Mouse (Mus musculus): ENCODE results near the gene Ccdc154. TPM values are rescaled to one million over a fixed set of nuclear protein-coding genes. Genes with fewer than 3 reads are reported as not detected.

Ccdc154 gene
- polyA plus RNA-seq, 1 experiment from 2014 or later: not detected

GRCm38 (mm10) chr17:25164770-25165169 lies 2.5 kb downstream of the Ccdc154 start:
- H3K9me3 ChIP-seq (replicated peaks; ENCODE audit: control insufficient read depth, low read length): no peaks in the 10 kb centered on the region
- no peak overlapping the region for H3K4me3 ChIP-seq (ENCODE audit: low read depth, low read length)
- H3K4me2 ChIP-seq (ENCODE audit: low read depth, low read length): no peak overlapping the region
- whole genome bisulfite sequencing: 85% methylated on average over 3 of the region's 3 CpGs
- no peaks in the 10 kb centered on the region; the same call in 1 of the 2 replicates for H3K36me3 ChIP-seq (replicated peaks; ENCODE audit: control insufficient read depth, insufficient read depth, low read depth, low read length)
- H3K4me1 ChIP-seq (ENCODE audit: control insufficient read depth, insufficient read depth, low read length): no peaks in the 10 kb centered on the region
- H3K27me3 ChIP-seq (ENCODE audit: control insufficient read depth, insufficient read depth, low read length): no peaks in the 10 kb centered on the region
- no peak for ATAC-seq (replicated peaks; ENCODE audit: insufficient number of reproducible peaks, low FRiP score, low TSS enrichment, low read depth)
- DNase-seq (ENCODE audit: low spot score): no peak
- H3K27ac ChIP-seq (replicated peaks; ENCODE audit: low read depth, low read length): no peak overlapping the region
- no peak overlapping the region for H3K9ac ChIP-seq (replicated peaks; ENCODE audit: low read length)

GRCm38 (mm10) chr17:25165970-25166671 lies 3.9 kb downstream of the Ccdc154 start:
- DNase-seq (ENCODE audit: low spot score): no peak
- Histone ChIP-seq H3K27ac (replicated peaks; ENCODE audit: low read depth, low read length) (no peak overlapping the region), H3K4me1 (ENCODE audit: control insufficient read depth, insufficient read depth, low read length) (no peaks in the 10 kb centered on the region), H3K9ac (replicated peaks; ENCODE audit: low read length) (no peak overlapping the region), H3K4me3 (ENCODE audit: low read depth, low read length) (no peak overlapping the region), H3K36me3 (replicated peaks; ENCODE audit: control insufficient read depth, insufficient read depth, low read depth, low read length) (no peaks in the 10 kb centered on the region; the same call in 1 of the 2 replicates), H3K9me3 (replicated peaks; ENCODE audit: control insufficient read depth, low read length) (no peaks in the 10 kb centered on the region), H3K4me2 (ENCODE audit: low read depth, low read length) (no peak overlapping the region), H3K27me3 (ENCODE audit: control insufficient read depth, insufficient read depth, low read length) (no peaks in the 10 kb centered on the region)
- no peak for ATAC-seq (replicated peaks; ENCODE audit: insufficient number of reproducible peaks, low FRiP score, low TSS enrichment, low read depth)
- 67% methylated on average over 6 of the region's 6 CpGs for WGBS

GRCm38 (mm10) chr17:25169706-25170105 lies 7.4 kb downstream of the Ccdc154 start:
- DNase-seq (ENCODE audit: low spot score) (no peak), ATAC-seq (replicated peaks; ENCODE audit: insufficient number of reproducible peaks, low FRiP score, low TSS enrichment, low read depth) (no peak)
- no peak overlapping the region for H3K27ac ChIP-seq (replicated peaks; ENCODE audit: low read depth, low read length)
- H3K27me3 ChIP-seq (ENCODE audit: control insufficient read depth, insufficient read depth, low read length): no peaks in the 10 kb centered on the region
- H3K4me3 ChIP-seq (ENCODE audit: low read depth, low read length): no peak overlapping the region
- H3K9me3 ChIP-seq (replicated peaks; ENCODE audit: control insufficient read depth, low read length): no peaks in the 10 kb centered on the region
- H3K4me2 ChIP-seq (ENCODE audit: low read depth, low read length): no peak overlapping the region
- no peaks in the 10 kb centered on the region for H3K36me3 ChIP-seq (replicated peaks; ENCODE audit: control insufficient read depth, insufficient read depth, low read depth, low read length)
- H3K9ac ChIP-seq (replicated peaks; ENCODE audit: low read length): no peak overlapping the region
- WGBS: 93% methylated on average over 2 of the region's 2 CpGs
- H3K4me1 ChIP-seq (ENCODE audit: control insufficient read depth, insufficient read depth, low read length): no peaks in the 10 kb centered on the region

GRCm38 (mm10) chr17:25172558-25172957 lies 10.3 kb downstream of the Ccdc154 start:
- Histone ChIP-seq H3K36me3 (replicated peaks; ENCODE audit: control insufficient read depth, insufficient read depth, low read depth, low read length) (no peaks in the 10 kb centered on the region), H3K4me1 (ENCODE audit: control insufficient read depth, insufficient read depth, low read length) (no peaks in the 10 kb centered on the region), H3K4me2 (ENCODE audit: low read depth, low read length) (no peak overlapping the region), H3K27ac (replicated peaks; ENCODE audit: low read depth, low read length) (no peak overlapping the region), H3K27me3 (ENCODE audit: control insufficient read depth, insufficient read depth, low read length) (no peaks in the 10 kb centered on the region), H3K9me3 (replicated peaks; ENCODE audit: control insufficient read depth, low read length) (no peaks in the 10 kb centered on the region), H3K9ac (replicated peaks; ENCODE audit: low read length) (no peak overlapping the region), H3K4me3 (ENCODE audit: low read depth, low read length) (no peak overlapping the region)
- no peak for ATAC-seq (replicated peaks; ENCODE audit: insufficient number of reproducible peaks, low FRiP score, low TSS enrichment, low read depth)
- 96% methylated on average over 3 of the region's 3 CpGs for WGBS
- DNase-seq (ENCODE audit: low spot score): no peak

GRCm38 (mm10) chr17:25175411-25175810 lies 13.2 kb downstream of the Ccdc154 start, which contains the start of gene Gm38655:
Gm38655 (minus strand) TSS chr17:25175471.
- no peaks in the 10 kb centered on the region for H3K9me3 ChIP-seq (replicated peaks; ENCODE audit: control insufficient read depth, low read length)
- DNase-seq (ENCODE audit: low spot score) (no peak), ATAC-seq (replicated peaks; ENCODE audit: insufficient number of reproducible peaks, low FRiP score, low TSS enrichment, low read depth) (no peak)
- H3K4me3 ChIP-seq (ENCODE audit: low read depth, low read length): no peak within 1 kb of the TSS
- no peaks in the 10 kb centered on the region for H3K27me3 ChIP-seq (ENCODE audit: control insufficient read depth, insufficient read depth, low read length)
- no peak within 1 kb of the TSS for H3K27ac ChIP-seq (replicated peaks; ENCODE audit: low read depth, low read length)
- no peak within 1 kb of the TSS for H3K9ac ChIP-seq (replicated peaks; ENCODE audit: low read length)
- no peaks in the 10 kb centered on the region for H3K4me1 ChIP-seq (ENCODE audit: control insufficient read depth, insufficient read depth, low read length)
- H3K4me2 ChIP-seq (ENCODE audit: low read depth, low read length): no peak within 1 kb of the TSS
- 64% methylated on average over 9 of the region's 9 CpGs for WGBS
- no peaks in the 10 kb centered on the region for H3K36me3 ChIP-seq (replicated peaks; ENCODE audit: control insufficient read depth, insufficient read depth, low read depth, low read length)

- ATAC-seq (replicated peaks; ENCODE audit: insufficient number of reproducible peaks, low FRiP score, low TSS enrichment, low read depth) (no peak), DNase-seq (ENCODE audit: low spot score) (no peak)
- Histone ChIP-seq H3K9me3 (replicated peaks; ENCODE audit: control insufficient read depth, low read length) (no peaks in the 10 kb centered on the region), H3K9ac (replicated peaks; ENCODE audit: low read length) (peak overlapping the region; percentile 87; the same call in 1 of the 2 replicates), H3K27me3 (ENCODE audit: control insufficient read depth, insufficient read depth, low read length) (no peaks in the 10 kb centered on the region), H3K4me1 (ENCODE audit: control insufficient read depth, insufficient read depth, low read length) (no peaks in the 10 kb centered on the region), H3K27ac (replicated peaks; ENCODE audit: low read depth, low read length) (no peak overlapping the region), H3K4me3 (ENCODE audit: low read depth, low read length) (no peak overlapping the region; the same call in 1 of the 2 replicates), H3K36me3 (replicated peaks; ENCODE audit: control insufficient read depth, insufficient read depth, low read depth, low read length) (no peaks in the 10 kb centered on the region), H3K4me2 (ENCODE audit: low read depth, low read length) (no peak overlapping the region; the same call in 1 of the 2 replicates)
Measured at GRCm38 (mm10) chr17:25183232-25183631, 21.0 kb downstream of the Ccdc154 start.

GRCm38 (mm10) chr17:25184129-25184691 lies 21.9 kb downstream of the Ccdc154 start, which contains the start of gene BC003965:
BC003965 (plus strand) TSS chr17:25184554.
- under 1% methylated on average over 50 of the region's 50 CpGs for WGBS
- peak within 1 kb of the TSS; percentile 90 for H3K4me3 ChIP-seq (ENCODE audit: low read depth, low read length)
- H3K4me1 ChIP-seq (ENCODE audit: control insufficient read depth, insufficient read depth, low read length): no peaks in the 10 kb centered on the region
- no peaks in the 10 kb centered on the region for H3K9me3 ChIP-seq (replicated peaks; ENCODE audit: control insufficient read depth, low read length)
- DNase-seq (ENCODE audit: low spot score) (peak; percentile 100), ATAC-seq (replicated peaks; ENCODE audit: insufficient number of reproducible peaks, low FRiP score, low TSS enrichment, low read depth) (peak; percentile 73)
- H3K9ac ChIP-seq (replicated peaks; ENCODE audit: low read length): peak within 1 kb of the TSS; percentile 87
- H3K27ac ChIP-seq (replicated peaks; ENCODE audit: low read depth, low read length): peak within 1 kb of the TSS; percentile 81
- H3K27me3 ChIP-seq (ENCODE audit: control insufficient read depth, insufficient read depth, low read length): no peaks in the 10 kb centered on the region
- peak within 1 kb of the TSS; percentile 92 for H3K4me2 ChIP-seq (ENCODE audit: low read depth, low read length)
- H3K36me3 ChIP-seq (replicated peaks; ENCODE audit: control insufficient read depth, insufficient read depth, low read depth, low read length): no peaks in the 10 kb centered on the region

GRCm38 (mm10) chr17:25184961-25185360 lies 22.7 kb downstream of the Ccdc154 start:
- no peak for DNase-seq (ENCODE audit: low spot score)
- ATAC-seq (replicated peaks; ENCODE audit: insufficient number of reproducible peaks, low FRiP score, low TSS enrichment, low read depth): no peak
- Histone ChIP-seq H3K27me3 (ENCODE audit: control insufficient read depth, insufficient read depth, low read length) (no peaks in the 10 kb centered on the region), H3K9ac (replicated peaks; ENCODE audit: low read length) (peak overlapping the region; percentile 72), H3K9me3 (replicated peaks; ENCODE audit: control insufficient read depth, low read length) (no peaks in the 10 kb centered on the region), H3K4me3 (ENCODE audit: low read depth, low read length) (peak overlapping the region; percentile 90), H3K4me1 (ENCODE audit: control insufficient read depth, insufficient read depth, low read length) (no peaks in the 10 kb centered on the region), H3K4me2 (ENCODE audit: low read depth, low read length) (peak overlapping the region; percentile 92), H3K36me3 (replicated peaks; ENCODE audit: control insufficient read depth, insufficient read depth, low read depth, low read length) (no peaks in the 10 kb centered on the region), H3K27ac (replicated peaks; ENCODE audit: low read depth, low read length) (peak overlapping the region; percentile 43; the same call in 1 of the 2 replicates)
- WGBS: 7% methylated on average over 17 of the region's 17 CpGs

Data from embryonic facial prominence, embryonic 11.5 days (tissue).